Mouse (Mus musculus) urinary bladder, adult 18-20 months (tissue): ENCODE data around the gene Ncor2.

Experiments used
- DNase-seq, 2 experiments: peaks; one replicate each; pipeline ENCODE4 v3.0.0; 2022; ENCODE audit warnings: low spot score in 2 of 2, mixed read lengths in 2 of 2

The Ncor2 gene

GRCm38 (mm10) chr5:124969790-124970189 is 209.2 kb downstream of the Ncor2 start:
- DNase-seq, result no peak
